Mouse (Mus musculus) Patski (cell line): ENCODE data around the gene Men1. TPM values are rescaled to one million over a fixed set of nuclear protein-coding genes. Genes with fewer than 3 reads are reported as not detected.

Experiments used
- ATAC-seq: fragments of 100-300 bp; one replicate; pipeline ENCODE4 v1.8.0; 2021
- CTCF ChIA-PET: fragments of 350-600 bp; sonication (Branson Sonifier 250); formaldehyde crosslinking; loops from one replicate; lab custom pipeline; 2022; ENCODE audit warnings: inconsistent platforms; lab: Charles Lee
- POLR2A ChIA-PET: fragments of 350-600 bp; sonication (Branson Sonifier 250); formaldehyde crosslinking; loops from one replicate; lab custom pipeline; 2022; ENCODE audit warnings: antibody characterized with exemption, inconsistent platforms; lab: Charles Lee
- DNase-seq: peaks from one replicate; pipeline ENCODE4 v3.0.0-alpha.2; 2011; ENCODE audit warnings: low read depth, low spot score
- H3K27me3 ChIP-seq: fragments of 371-371 bp; one replicate; pipeline ENCODE4 v1.5.1; 2021
- CTCF ChIP-seq: fragments of 100-300 bp; IDR thresholded peaks from one replicate; pipeline ENCODE4 v1.5.1; 2021
- in situ Hi-C: fragments of 300-500 bp; cut with MboI; formaldehyde crosslinking; loops from 3 replicates; pipeline ENCODE4 v1.11.1; 2018; ENCODE audit warnings: low pct_unique_long_range_greater_than_20kb, mixed read lengths
- polyA plus RNA-seq: library from polyadenylated mRNA; unstranded; gene quantifications from one replicate; pipeline ENCODE4 v1.2.3, GENCODE M21; 2021

Men1 gene
- polyA plus RNA-seq, 1 experiment from 2014 or later: 63.2 TPM

GRCm38 (mm10) chr19:6336920-6337319, 2.1 kb downstream of the Men1 start:
- POLR2A ChIA-PET: no interaction called here
- CTCF ChIA-PET: interaction anchor here (0.9 to 1.8 kb wide), 2 partner anchors 69 to 74 kb away, joined by 3 to 5 read pairs; no protein-coding TSS in a partner anchor
- ATAC-seq (no peak), DNase-seq (no peak)
- no peak for TF ChIP-seq CTCF
- in situ Hi-C loops: loop anchor here (10.0 kb wide), 1 partner anchor 372 kb away; the partner anchor contains the start of gene Pola2
- no peaks in the 10 kb centered on the region for H3K27me3 ChIP-seq

GRCm38 (mm10) chr19:6338171-6338570, 3.4 kb downstream of the Men1 start:
- ChIA-PET POLR2A (no interaction called here), CTCF (interaction anchor here (1.8 kb wide), 1 partner anchor 75 kb away, joined by 5 read pairs; no protein-coding TSS in a partner anchor)
- no peak for TF ChIP-seq CTCF
- in situ Hi-C loops: loop anchor here (10.0 kb wide), 1 partner anchor 373 kb away; the partner anchor contains the start of gene Pola2
- ATAC-seq (no peak), DNase-seq (no peak)
- H3K27me3 ChIP-seq: no peaks in the 10 kb centered on the region

GRCm38 (mm10) chr19:6338716-6339115, 3.9 kb downstream of the Men1 start:
- POLR2A ChIA-PET: no interaction called here
- in situ Hi-C loops: loop anchor here (10.0 kb wide), 1 partner anchor 374 kb away; the partner anchor contains the start of gene Pola2
- no peak for TF ChIP-seq CTCF
- ATAC-seq: no peak
- no peak for DNase-seq
- CTCF ChIA-PET: no interaction called here
- H3K27me3 ChIP-seq: no peaks in the 10 kb centered on the region

- ChIA-PET CTCF (no interaction called here), POLR2A (no interaction called here)
- no peak for TF ChIP-seq CTCF
- DNase-seq (no peak), ATAC-seq (no peak)
- in situ Hi-C loops: loop anchor here (10.0 kb wide), 1 partner anchor 374 kb away; the partner anchor contains the start of gene Pola2
- H3K27me3 ChIP-seq: no peaks in the 10 kb centered on the region
Observed at GRCm38 (mm10) chr19:6339191-6339590, 4.4 kb downstream of the Men1 start.

- ATAC-seq (no peak), DNase-seq (no peak)
- ChIA-PET POLR2A (interaction anchor here (1.1 kb wide), 1 partner anchor 198 kb away, joined by 3 read pairs; the partner anchor contains the start of gene Arl2), CTCF (no interaction called here)
- in situ Hi-C loops: loop anchor here (10.0 kb wide), 1 partner anchor 375 kb away; the partner anchor contains the start of gene Pola2
- no peaks in the 10 kb centered on the region for H3K27me3 ChIP-seq
- no peak for TF ChIP-seq CTCF
Observed at GRCm38 (mm10) chr19:6339890-6340504, 5.2 kb downstream of the Men1 start.

GRCm38 (mm10) chr19:6340524-6341452, 6.0 kb downstream of the Men1 start, which contains the start of gene Map4k2:
Map4k2 (plus strand) TSS chr19:6341135.
- ChIA-PET CTCF (interaction anchor here (0.6 to 0.9 kb wide), 2 partner anchors 9 to 78 kb away, joined by 3 read pairs; no protein-coding TSS in a partner anchor), POLR2A (interaction anchor here (0.6 to 2.0 kb wide), 5 partner anchors 10 to 326 kb away, joined by 3 to 7 read pairs (median 4); partner anchors contain the start of gene Arl2)
- no peak for DNase-seq
- TF ChIP-seq CTCF: no peak
- H3K27me3 ChIP-seq: no peaks in the 10 kb centered on the region
- in situ Hi-C loops: no loop called here
- ATAC-seq: peak; percentile 75

- H3K27me3 ChIP-seq: no peaks in the 10 kb centered on the region
- in situ Hi-C loops: no loop called here
- POLR2A ChIA-PET: interaction anchor here (0.7 to 2.0 kb wide), 3 partner anchors 9 to 325 kb away, joined by 4 to 7 read pairs (median 5); no protein-coding TSS in a partner anchor
- no peak for TF ChIP-seq CTCF
- ATAC-seq (no peak), DNase-seq (no peak)
- CTCF ChIA-PET: interaction anchor here (0.9 kb wide), 1 partner anchor 79 kb away, joined by 3 read pairs; no protein-coding TSS in a partner anchor
Observed at GRCm38 (mm10) chr19:6341453-6342077, 6.8 kb downstream of the Men1 start.

- ATAC-seq: no peak
- TF ChIP-seq CTCF: no peak
- no peaks in the 10 kb centered on the region for H3K27me3 ChIP-seq
- ChIA-PET CTCF (no interaction called here), POLR2A (interaction anchor here (2.0 kb wide), 1 partner anchor 8 kb away, joined by 5 read pairs; no protein-coding TSS in a partner anchor)
- in situ Hi-C loops: no loop called here
- DNase-seq: no peak
Observed at GRCm38 (mm10) chr19:6342276-6342933, 7.6 kb downstream of the Men1 start.
